Mouse (Mus musculus): ENCODE data around the gene Apc2.

Gene Apc2

DNA sequence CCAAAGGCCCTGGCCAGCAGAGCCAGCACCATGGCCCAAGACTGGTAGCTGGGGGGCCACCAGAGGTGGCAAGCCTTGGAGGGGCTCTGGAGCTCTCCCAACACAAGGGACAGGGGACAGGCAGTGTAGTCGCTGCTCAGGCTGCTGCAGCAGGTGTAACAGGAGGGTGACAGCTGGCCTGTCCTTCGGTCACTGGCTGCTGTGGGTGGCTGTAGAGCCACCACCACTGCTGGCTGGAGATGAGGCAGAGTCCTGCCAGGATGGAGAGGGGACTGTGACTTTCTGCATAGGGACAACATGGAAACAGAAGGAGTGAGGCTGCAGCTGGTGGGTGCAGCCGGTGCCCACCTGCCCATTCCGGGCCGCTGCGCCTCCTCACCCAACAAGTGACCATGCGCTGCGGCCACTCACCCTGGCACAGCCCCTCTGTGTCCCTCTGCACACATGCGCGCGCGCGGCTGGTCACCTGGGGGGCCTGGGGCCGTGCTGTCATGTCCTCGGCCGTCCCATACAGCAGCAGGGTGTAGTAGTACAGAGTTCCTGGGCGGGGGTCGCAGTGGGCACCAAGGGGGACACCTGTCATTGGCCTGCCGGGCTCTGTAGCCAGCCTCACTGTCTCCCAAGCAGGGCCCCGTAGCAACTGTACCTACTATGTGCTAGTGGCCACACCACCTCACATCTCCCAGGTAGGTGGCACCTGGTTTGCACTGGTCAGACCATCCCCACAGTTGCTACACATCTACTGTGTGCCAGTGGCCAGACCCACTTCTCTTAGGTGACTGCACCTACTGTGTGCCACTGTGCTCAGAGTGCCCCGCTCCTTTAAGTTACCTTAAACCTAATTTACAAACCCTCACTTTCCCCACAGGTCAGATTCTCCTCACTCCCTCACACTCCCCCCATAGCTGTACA, 26.1 kb downstream of the Apc2 start:
- DNase-seq = peak; percentile 67

DNA sequence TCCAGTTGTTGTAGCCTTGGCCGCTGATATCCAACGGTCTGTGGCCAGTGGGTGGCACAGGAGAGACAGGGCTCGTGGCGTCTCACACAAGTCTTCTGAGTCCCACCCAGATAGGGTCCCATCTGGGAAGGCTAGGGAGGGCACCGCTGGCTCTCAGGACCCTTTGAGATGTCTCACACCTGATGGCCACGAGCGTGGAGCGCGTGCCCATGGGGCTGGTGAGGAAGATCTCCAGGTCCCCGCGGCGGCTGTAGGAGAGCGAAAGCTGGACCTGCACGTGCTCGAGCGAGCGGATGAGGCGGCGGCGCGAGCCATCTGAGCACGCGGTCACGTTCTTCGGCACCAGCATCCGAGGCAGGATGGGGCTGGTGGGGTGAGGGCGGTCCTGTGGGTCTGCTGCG, 27.0 kb downstream of the Apc2 start:
- DNase-seq = peak; percentile 62

- DNase-seq = peak; percentile 82
These were observed 27.7 kb downstream of the Apc2 start for GRCm38 (mm10) chr10:80323261-80324119.

DNA sequence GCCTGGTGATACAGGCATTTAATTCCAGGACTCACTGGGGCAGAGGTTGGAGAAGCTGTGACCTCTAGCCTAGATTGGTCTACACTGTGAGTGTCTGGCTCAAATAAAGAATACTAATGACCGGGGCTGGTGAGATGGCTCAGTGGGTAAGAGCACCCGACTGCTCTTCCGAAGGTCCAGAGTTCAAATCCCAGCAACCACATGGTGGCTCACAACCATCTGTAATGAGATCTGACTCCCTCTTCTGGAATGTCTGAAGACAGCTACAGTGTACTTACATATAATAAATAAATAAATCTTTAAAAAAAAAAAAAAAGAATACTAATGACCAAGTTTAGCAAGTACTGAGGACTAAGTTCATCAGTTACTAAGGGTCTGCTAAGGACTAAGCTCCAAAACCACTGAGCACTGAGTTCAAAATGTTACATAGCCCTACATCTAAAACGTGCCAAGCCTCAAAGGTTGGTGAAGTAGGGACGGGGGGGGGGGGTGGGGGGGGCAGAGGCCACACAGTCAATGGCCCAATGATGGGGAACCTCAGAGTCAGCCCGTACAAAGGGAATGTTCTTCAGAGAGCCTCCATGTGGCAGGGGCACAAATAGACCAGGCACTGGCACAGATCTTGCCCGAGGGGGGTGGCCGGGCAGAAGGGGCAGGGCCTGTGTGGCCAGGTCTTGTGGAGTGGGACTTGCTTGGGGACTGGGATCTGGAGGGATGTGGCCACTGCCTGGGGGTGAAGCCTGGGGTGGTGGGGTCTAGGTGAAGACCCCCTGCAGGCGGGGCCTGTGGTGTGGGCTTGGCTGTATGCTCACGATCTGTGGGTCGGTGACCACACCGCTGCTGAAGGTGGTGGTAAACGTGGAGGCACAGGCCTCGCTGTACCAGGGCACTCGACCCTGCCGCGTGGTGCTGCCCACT, 28.6 kb downstream of the Apc2 start:
- peak; percentile 71 for DNase-seq

DNA sequence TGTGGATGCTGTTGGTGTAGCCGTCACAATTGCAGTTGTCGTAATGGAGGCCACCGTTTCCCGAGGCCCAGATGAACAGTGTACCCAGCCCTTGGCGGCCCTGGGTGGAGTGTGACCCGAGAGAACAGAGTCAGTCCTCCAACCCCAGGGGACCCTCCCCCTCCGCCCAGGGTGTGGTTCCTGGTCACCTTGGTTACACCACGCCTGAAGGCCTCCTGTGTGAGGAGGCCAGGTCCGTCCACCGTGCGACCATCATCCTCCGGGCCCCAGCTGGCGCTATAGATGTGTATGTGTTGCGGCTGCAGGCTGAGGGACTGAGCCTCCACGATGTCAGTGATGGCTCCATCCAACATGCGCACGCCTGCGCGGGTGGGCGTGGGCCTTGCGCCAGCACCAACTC, 29.3 kb downstream of the Apc2 start:
- DNase-seq = peak; percentile 73

DNA sequence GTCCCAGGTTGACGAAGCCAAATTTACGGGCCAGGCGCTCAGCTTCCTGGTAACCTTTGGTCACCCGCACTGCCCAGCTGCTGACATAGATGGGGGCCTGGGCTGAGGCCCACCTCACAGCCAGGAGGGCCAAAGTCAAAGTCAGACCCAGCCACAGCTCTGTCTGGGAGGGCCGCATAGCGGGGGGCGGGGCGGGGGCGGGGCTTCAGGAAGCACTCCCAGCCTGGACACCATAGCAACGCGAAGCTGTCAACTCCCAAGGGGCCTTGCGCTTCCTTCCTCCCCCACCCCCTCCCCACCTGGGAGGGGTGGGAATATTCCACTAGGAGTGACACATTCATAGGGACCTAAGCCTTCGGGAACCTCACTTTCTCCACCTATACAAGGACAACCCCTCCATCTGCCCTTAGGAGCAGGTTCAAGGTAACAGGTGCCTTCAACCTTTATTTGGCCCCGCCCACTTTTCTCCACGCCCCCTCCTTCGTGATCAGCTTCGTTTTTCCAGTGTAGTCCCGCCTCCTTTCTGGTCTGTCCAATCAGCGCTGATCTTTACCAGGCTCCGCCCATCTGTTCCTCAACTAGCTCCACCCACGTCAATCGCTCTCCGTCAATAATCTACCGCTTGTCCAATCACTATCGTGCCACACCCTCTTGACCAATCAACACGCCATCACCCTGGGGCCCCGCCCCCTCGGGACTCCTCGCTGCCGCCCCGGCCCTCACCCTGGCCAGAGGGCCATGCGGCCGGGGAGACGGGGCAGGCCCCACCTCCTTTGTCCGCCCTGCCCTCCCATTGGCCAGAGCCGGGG, 33.7 kb downstream of the Apc2 start, which contains the start of the genes Pcsk4 and Reep6:
TSS of gene Pcsk4 (minus strand) at position 226 of the 809 bp plus-strand sequence.
TSS of gene Reep6 (plus strand) at position 681 of the 809 bp plus-strand sequence.
- DNase-seq = peak; percentile 99

GRCm38 (mm10) chr10:80330084-80330483, 34.3 kb downstream of the Apc2 start:
- DNase-seq = no peak

DNA sequence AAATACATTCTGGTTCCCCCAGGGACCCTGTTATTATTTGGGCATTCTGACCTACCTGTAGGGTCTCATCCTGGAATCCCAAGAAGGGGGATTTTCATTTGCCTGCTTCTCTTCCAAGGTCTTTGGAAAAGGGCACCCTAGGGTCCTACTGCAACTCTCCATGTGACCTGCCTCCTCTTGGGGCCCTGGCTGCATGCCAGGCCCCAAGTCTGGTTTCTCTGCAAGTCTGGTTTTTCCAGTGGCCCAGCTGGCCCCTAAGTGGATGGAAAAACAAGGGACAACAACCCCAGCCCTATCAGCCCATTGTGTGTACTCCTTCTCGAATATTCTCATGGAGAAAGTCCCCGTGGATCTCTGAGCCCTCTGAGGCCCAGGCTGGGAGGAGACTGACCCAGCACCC, 35.1 kb downstream of the Apc2 start:
- no peak for DNase-seq

- peak; percentile 79 for DNase-seq
These were observed 36.1 kb downstream of the Apc2 start for GRCm38 (mm10) chr10:80331636-80332524.

DNA sequence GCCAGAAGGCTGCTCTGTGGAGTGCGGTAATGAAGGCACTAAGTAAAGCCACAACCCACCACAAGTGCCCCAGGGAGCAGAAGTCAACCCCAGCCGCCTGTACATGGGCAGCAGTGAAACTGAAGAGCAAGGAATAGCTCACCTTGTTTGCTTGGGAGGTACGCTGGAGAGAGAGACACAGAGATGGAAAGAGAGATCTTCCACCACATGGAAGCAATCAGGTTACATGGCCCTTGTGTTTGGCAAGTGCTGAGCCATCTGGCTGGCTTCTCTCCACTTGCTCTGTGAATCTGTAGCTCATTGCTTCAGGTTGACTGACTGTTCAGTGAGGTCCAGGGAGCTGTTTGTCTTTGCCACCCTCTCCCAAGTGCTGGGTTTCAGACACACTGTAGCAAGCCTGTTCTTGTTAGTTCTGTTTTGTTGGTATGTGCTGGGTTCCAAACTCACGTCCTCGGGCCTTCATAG, 36.8 kb downstream of the Apc2 start:
- DNase-seq = peak; percentile 81

DNA sequence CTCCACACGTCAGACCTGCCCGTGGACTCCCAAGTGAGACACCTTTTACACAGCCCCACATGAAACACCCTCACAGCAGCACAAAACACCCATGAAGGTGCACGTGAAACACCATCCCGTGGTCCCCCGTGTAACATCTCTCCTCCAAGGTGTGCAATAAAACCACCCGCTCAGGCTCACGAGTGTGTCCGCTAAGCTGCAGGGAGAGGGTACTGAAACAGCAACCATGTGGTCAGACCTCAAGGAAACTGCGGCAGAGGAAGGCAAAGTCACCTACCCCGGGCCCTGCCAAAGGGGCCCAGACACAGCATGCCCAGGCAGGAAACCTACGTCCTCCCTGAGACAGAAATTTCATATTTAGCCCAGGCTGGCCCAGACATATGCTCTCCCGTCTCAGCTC, 40.5 kb downstream of the Apc2 start:
- DNase-seq = no peak

GRCm38 (mm10) chr10:80339941-80340750, 44.4 kb downstream of the Apc2 start:
- peak; percentile 81 for DNase-seq

GRCm38 (mm10) chr10:80341026-80341425, 45.2 kb downstream of the Apc2 start:
- no peak for DNase-seq

GRCm38 (mm10) chr10:80341491-80342304, 45.9 kb downstream of the Apc2 start:
- no peak for DNase-seq

DNA sequence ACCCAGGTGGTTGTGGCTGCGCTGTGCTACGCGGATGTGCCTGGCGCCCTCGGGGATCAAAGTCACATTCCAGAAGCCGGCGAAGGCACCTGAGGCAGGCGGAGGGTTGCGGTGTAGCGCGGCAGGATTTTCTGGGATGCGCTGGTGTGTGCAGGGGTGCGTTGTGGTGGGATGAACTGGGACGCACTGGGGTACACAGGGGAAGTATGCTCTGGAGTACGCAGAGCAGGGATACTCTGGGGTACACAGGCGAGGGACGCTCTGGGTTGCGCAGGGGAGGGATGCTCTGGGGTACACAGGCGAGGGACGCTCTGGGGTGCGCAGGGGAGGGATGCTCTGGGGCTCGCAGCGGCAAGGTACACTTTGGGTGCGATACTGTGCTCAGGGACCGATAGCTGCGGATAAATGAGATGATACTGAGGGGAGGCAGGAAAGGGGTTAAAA, 46.5 kb downstream of the Apc2 start:
- no peak for DNase-seq

GRCm38 (mm10) chr10:80342749-80343424, 47.1 kb downstream of the Apc2 start:
- DNase-seq = no peak

DNA sequence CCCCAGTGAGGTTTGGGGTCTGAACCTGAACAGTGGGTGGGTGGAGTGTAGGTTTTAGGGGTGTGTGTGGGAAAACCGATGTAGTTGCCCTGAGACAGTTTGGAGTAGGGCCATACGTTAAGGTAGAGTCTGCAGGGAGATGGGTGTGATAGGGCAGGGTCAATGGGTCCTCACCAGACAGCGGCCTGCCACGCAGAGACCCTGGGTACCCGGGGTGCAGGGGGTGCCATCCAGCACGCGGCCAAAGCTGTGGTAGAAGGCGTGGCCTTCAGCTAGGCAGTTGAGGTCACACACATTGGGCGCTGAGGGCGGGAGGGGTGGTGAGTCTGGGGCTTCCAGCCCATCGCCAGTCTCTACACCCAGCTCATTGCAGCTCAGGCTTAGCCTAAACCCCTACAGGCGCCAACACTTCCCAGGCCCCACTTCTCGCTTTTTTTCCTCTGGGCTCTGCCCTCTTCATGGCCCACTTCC, 47.7 kb downstream of the Apc2 start:
- DNase-seq = no peak
